ENCODE assay signal across 26 mouse cellular contexts in genomic region chr19:21834952-21835351, GRCm38 (mm10). TPM values are rescaled to one million over a fixed set of nuclear protein-coding genes. Genes with fewer than 3 reads are reported as not detected.
DNase-seq lines count a peak whose midpoint lies in the region; ATAC-seq and TF ChIP-seq lines count a peak whose summit lies in the region.
"Had no signal": no experiment of that assay in that cellular context is flagged by ENCODE, and none has a peak within 500 bp of the region (broad histone marks: within the 10 kb centered on the region; RNA-seq: fewer than 3 reads in every experiment).

No protein-coding gene starts in this region.

- intact Hi-C loops in gastrocnemius, adult 2 months (cut with DNase I): no loop called here
- intact Hi-C loops in heart, postnatal 14 days (cut with DNase I): no loop called here

- 37% methylated on average over 7 of the region's 7 CpGs for WGBS in heart, embryonic 14.5 days
- WGBS in kidney, embryonic 15.5 days: 85% methylated on average over 7 of the region's 7 CpGs
- 67% methylated on average over 7 of the region's 7 CpGs for WGBS in limb, embryonic 15.5 days

- no peak for TF ChIP-seq CTCF in gastrocnemius, adult 2 months (IDR thresholded peaks at IDR 0.05)

- H3K27me3 ChIP-seq in heart, embryonic 14.5 days (ENCODE audit: control insufficient read depth, insufficient read depth, low read length): no peaks in the 10 kb centered on the region
- no peaks in the 10 kb centered on the region for H3K27me3 ChIP-seq in kidney, embryonic 15.5 days
- no peaks in the 10 kb centered on the region for H3K27me3 ChIP-seq in limb, embryonic 15.5 days
- H3K27me3 ChIP-seq: forebrain, embryonic 12.5 days; limb, embryonic 12.5 days; liver, embryonic 12.5 days; megakaryocyte, embryonic 14.5 days had no signal

- H3K4me2 ChIP-seq in heart, embryonic 14.5 days (ENCODE audit: low read length): no peak overlapping the region
- no peak overlapping the region for H3K4me2 ChIP-seq in kidney, embryonic 15.5 days
- no peak overlapping the region for H3K4me2 ChIP-seq in limb, embryonic 15.5 days
- H3K4me2 ChIP-seq: forebrain, embryonic 12.5 days; limb, embryonic 12.5 days; liver, embryonic 12.5 days had no signal

- no peak for DNase-seq in gastrocnemius, adult 2 months
- no peak for DNase-seq in gastrocnemius, postnatal 4 days (ENCODE audit: low spot score in 2 of 2)
- no peak for DNase-seq in heart, postnatal 14 days
- no peak for DNase-seq in kidney, postnatal 10 days
- DNase-seq: adrenal gland, adult 8-10 months; cerebellum, adult 2 months; cerebellum, postnatal 14 days; forebrain, postnatal 0 days; gastrocnemius, postnatal 10 days; kidney, adult 8-10 months; kidney, postnatal 14 days; layer of hippocampus, adult 9-11 months; liver, postnatal 0 days; lung, postnatal 4 days; midbrain, embryonic 14.5 days; thymus, postnatal 4 days had no signal

- peaks cover 0 to 6% of the 10 kb centered on the region in 2 experiments; a peak in 2 of 4 replicates for H3K4me1 ChIP-seq in heart, embryonic 14.5 days (ENCODE audit: control insufficient read depth in 2 of 2, insufficient read depth in 2 of 2, low read length in 2 of 2)
- H3K4me1 ChIP-seq in kidney, embryonic 15.5 days: peaks cover 6% of the 10 kb centered on the region
- H3K4me1 ChIP-seq in limb, embryonic 15.5 days: peaks cover 7% of the 10 kb centered on the region
- H3K4me1 ChIP-seq: forebrain, embryonic 12.5 days; limb, embryonic 12.5 days; liver, embryonic 12.5 days had no signal

- peaks cover 84% of the 10 kb centered on the region for H3K36me3 ChIP-seq in heart, embryonic 14.5 days (ENCODE audit: control insufficient read depth, insufficient read depth, low read length)
- peaks cover 82% of the 10 kb centered on the region for H3K36me3 ChIP-seq in kidney, embryonic 15.5 days
- H3K36me3 ChIP-seq in limb, embryonic 15.5 days: peaks cover 57% of the 10 kb centered on the region

- ATAC-seq in heart, embryonic 14.5 days (ENCODE audit: insufficient number of reproducible peaks, insufficient read depth, low FRiP score, low read depth): peak; percentile 61; the same call in 1 of the 2 replicates
- no peak for ATAC-seq in kidney, embryonic 15.5 days (replicated peaks; ENCODE audit: low FRiP score)
- ATAC-seq in limb, embryonic 15.5 days (ENCODE audit: insufficient number of reproducible peaks, low FRiP score, low TSS enrichment, low read depth): peak; percentile 73
- ATAC-seq: forebrain, postnatal 0 days; hindbrain, embryonic 16.5 days; liver, embryonic 12.5 days; liver, postnatal 0 days; lung, postnatal 0 days had no signal

- H3K27ac ChIP-seq in gastrocnemius, adult 2 months: peak overlapping the region; percentile 60
- H3K27ac ChIP-seq in heart, embryonic 14.5 days (replicated peaks in 1 of 2; ENCODE audit: control insufficient read depth in 1 of 2, insufficient read depth in 1 of 2, low read depth in 2 of 2, low read length in 2 of 2): peak overlapping the region; percentile 50 to 57; a peak in 3 of 4 replicates
- 0 out of 2 replicates have a peak overlapping the region, but pooled peaks have one; percentile 13 for H3K27ac ChIP-seq in kidney, embryonic 15.5 days
- peak overlapping the region; percentile 22; the same call in 1 of the 2 replicates for H3K27ac ChIP-seq in limb, embryonic 15.5 days
- H3K27ac ChIP-seq: forebrain, embryonic 12.5 days; limb, embryonic 12.5 days; liver, embryonic 12.5 days had no signal

- no peak overlapping the region for H3K9ac ChIP-seq in heart, embryonic 14.5 days (ENCODE audit: low read length)
- no peak overlapping the region for H3K9ac ChIP-seq in kidney, embryonic 15.5 days
- H3K9ac ChIP-seq in limb, embryonic 15.5 days: no peak overlapping the region
- H3K9ac ChIP-seq: forebrain, embryonic 12.5 days; forebrain, postnatal 0 days; limb, embryonic 12.5 days; liver, embryonic 12.5 days; liver, postnatal 0 days had no signal

- H3K4me3 ChIP-seq in gastrocnemius, adult 2 months: no peak overlapping the region
- no peak overlapping the region for H3K4me3 ChIP-seq in heart, embryonic 14.5 days (ENCODE audit: control insufficient read depth in 1 of 2, insufficient read depth in 1 of 2, low read depth in 1 of 2, low read length in 2 of 2)
- H3K4me3 ChIP-seq in kidney, embryonic 15.5 days (replicated peaks): no peak overlapping the region
- H3K4me3 ChIP-seq in limb, embryonic 15.5 days: no peak overlapping the region
- H3K4me3 ChIP-seq: forebrain, embryonic 12.5 days; limb, embryonic 12.5 days; liver, embryonic 12.5 days; megakaryocyte, embryonic 14.5 days had no signal

- no peaks in the 10 kb centered on the region for H3K9me3 ChIP-seq in heart, embryonic 14.5 days (ENCODE audit: control insufficient read depth, low read length)
- H3K9me3 ChIP-seq in kidney, embryonic 15.5 days (replicated peaks): no peaks in the 10 kb centered on the region
- H3K9me3 ChIP-seq in limb, embryonic 15.5 days: no peaks in the 10 kb centered on the region
- H3K9me3 ChIP-seq: forebrain, embryonic 12.5 days; G1E; limb, embryonic 12.5 days; liver, embryonic 12.5 days; megakaryocyte, embryonic 14.5 days had no signal

RNA-seq across cellular contexts. Expression of gene Cemip2, which starts 56.8 kb away (rescaled TPM):
- 1 to 10 TPM; 6.9 to 8.8 TPM for total RNA-seq in gastrocnemius, adult 2 months (2021)
- total RNA-seq in gastrocnemius, postnatal 4 days (2021): 10 to 100 TPM; 19.8 to 22.5 TPM
- 57.1 and 57.5 TPM in 2 replicates for polyA plus RNA-seq in heart, embryonic 14.5 days (2014; fragmentation: Nextera tagmentation; extraction: Ambion mirVana)
- 10 to 100 TPM; 20.7 to 22.2 TPM for total RNA-seq in heart, postnatal 14 days (2021)
- 23.8 and 24.5 TPM in 2 replicates for polyA plus RNA-seq in kidney, embryonic 15.5 days (2015; fragmentation: Nextera tagmentation; extraction: Ambion mirVana)
- polyA plus RNA-seq in limb, embryonic 15.5 days (2015; fragmentation: Nextera tagmentation; extraction: Ambion mirVana): 25.7 TPM in 2 replicates
